Mouse (Mus musculus) ES-E14 (cell line): Measurements from ENCODE around the gene Exoc3l2. TPM values are rescaled to one million over a fixed set of nuclear protein-coding genes. Genes with fewer than 3 reads are reported as not detected.

ENCODE experiments used
- DNase-seq: peaks from one replicate; pipeline ENCODE4 v3.0.0-alpha.2; 2013; ENCODE audit warnings: low read depth, low spot score
- H3K27ac ChIP-seq: 2 replicates; pipeline ENCODE4 v1.5.1; 2012; ENCODE audit warnings: low read depth, mild to moderate bottlenecking, low read length, moderate library complexity, mixed read lengths; ENCODE audit not compliant: poor library complexity, insufficient read depth, severe bottlenecking
- H3K36me3 ChIP-seq: 2 replicates; pipeline ENCODE4 v1.6.1; 2012; ENCODE audit warnings: mild to moderate bottlenecking, low read length, moderate library complexity, mixed read lengths; ENCODE audit not compliant: control insufficient read depth, poor library complexity, insufficient read depth, severe bottlenecking
- H3K4me1 ChIP-seq, 2 experiments: fragments of 150-350 bp in 1 of 2; sonication (generic) in 1 of 2; 2 replicates each; pipeline ENCODE4 v1.6.1; 2012; ENCODE audit warnings: low read length in 2 of 2, mild to moderate bottlenecking in 1 of 2, mixed read lengths in 1 of 2; ENCODE audit not compliant: control insufficient read depth in 2 of 2, insufficient read depth in 2 of 2, poor library complexity in 1 of 2
- H3K4me3 ChIP-seq, 2 experiments: fragments of 150-350 bp in 1 of 2; sonication (generic) in 1 of 2; 2 replicates each; pipeline ENCODE4 v1.5.1; 2012; ENCODE audit warnings: low read length in 2 of 2, low read depth in 1 of 2, mild to moderate bottlenecking in 1 of 2, mixed read lengths in 1 of 2; ENCODE audit not compliant: insufficient read depth in 1 of 2, poor library complexity in 1 of 2, severe bottlenecking in 1 of 2
- H3K9ac ChIP-seq: 2 replicates; pipeline ENCODE4 v1.6.1; 2012; ENCODE audit warnings: low read depth, mild to moderate bottlenecking, low read length, mixed read lengths; ENCODE audit not compliant: poor library complexity, insufficient read depth, severe bottlenecking
- H3K9me3 ChIP-seq: fragments of 150-350 bp; sonication (generic); 2 replicates; pipeline ENCODE4 v1.6.1; 2012; ENCODE audit warnings: low read depth, mild to moderate bottlenecking, low read length; ENCODE audit not compliant: control insufficient read depth, insufficient read depth
- CHD2 ChIP-seq: IDR thresholded peaks from 2 replicates; pipeline ENCODE4 v1.6.1; 2014; ENCODE audit warnings: mild to moderate bottlenecking, low read depth, low read length, inconsistent platforms
- HCFC1 ChIP-seq: IDR thresholded peaks from 2 replicates; pipeline ENCODE4 v1.6.1; 2012; ENCODE audit warnings: low read length, inconsistent platforms, borderline replicate concordance; ENCODE audit not compliant: insufficient read depth
- MAFK ChIP-seq: IDR thresholded peaks from 2 replicates; pipeline ENCODE4 v1.6.1; 2014; ENCODE audit warnings: mild to moderate bottlenecking, low read depth, low read length, inconsistent platforms; ENCODE audit not compliant: insufficient read depth
- ZC3H11A ChIP-seq: IDR thresholded peaks from 2 replicates; pipeline ENCODE4 v1.6.1; 2012; ENCODE audit warnings: low read depth, mild to moderate bottlenecking, inconsistent platforms, low read length, borderline replicate concordance
- ZNF384 ChIP-seq: IDR thresholded peaks from 2 replicates; pipeline ENCODE4 v1.6.1; 2012; ENCODE audit warnings: low read depth, low read length, inconsistent platforms
- in situ Hi-C, 2 experiments: fragments of 600-800 bp; cut with MboI; formaldehyde crosslinking; loops; one replicate each; pipeline ENCODE4 v1.15.1; 2025; ENCODE audit warnings: low sequenced_read_pairs in 2 of 2, inconsistent platforms in 1 of 2; ENCODE audit not compliant: unreplicated experiment in 2 of 2
- total RNA-seq: library from RNA; depleted of rRNA; stranded (reverse); fragments of 300-350 nt; gene quantifications from 2 replicates; pipeline ENCODE4 v1.2.3, GENCODE M21; 2012

Gene Exoc3l2
- total RNA-seq, 1 experiment, result 2.2 TPM

DNA sequence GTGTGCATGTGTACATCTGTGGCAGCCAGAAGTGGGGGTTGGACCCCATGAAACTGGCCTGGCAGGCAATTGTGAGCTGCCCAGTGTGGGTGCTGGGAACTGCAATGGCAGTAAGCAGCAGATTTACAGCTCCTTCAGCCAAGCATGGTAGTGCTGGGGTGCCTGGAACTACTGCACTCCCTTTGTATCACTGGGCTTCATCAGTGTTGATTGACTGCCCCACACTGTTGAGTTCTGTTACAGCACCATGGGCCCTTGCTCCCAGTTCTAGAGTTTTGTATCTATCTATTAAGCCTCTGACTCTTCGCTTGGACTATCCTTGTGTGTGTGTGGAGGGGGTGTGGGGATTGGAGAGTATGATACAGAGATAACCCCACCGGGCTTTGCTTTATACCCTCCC lies 14.0 kb downstream of the Exoc3l2 start:
- H3K9ac ChIP-seq, result no peak overlapping the region
- no peak for DNase-seq
- H3K4me3 ChIP-seq, result no peak overlapping the region
- H3K27ac ChIP-seq, result no peak overlapping the region
- in situ Hi-C loops, result loop anchor here in 1 of 2 experiments (10.0 kb wide), 1 partner anchor 62 kb away; no protein-coding TSS in a partner anchor
- no peaks in the 10 kb centered on the region for H3K9me3 ChIP-seq
- no peak for TF ChIP-seq CHD2
- no peak for TF ChIP-seq MAFK
- TF ChIP-seq HCFC1, result no peak
- no peaks in the 10 kb centered on the region for H3K36me3 ChIP-seq
- H3K4me1 ChIP-seq, result peaks cover 0 to 2% of the 10 kb centered on the region in 2 experiments; a peak in 1 of 4 replicates

DNA sequence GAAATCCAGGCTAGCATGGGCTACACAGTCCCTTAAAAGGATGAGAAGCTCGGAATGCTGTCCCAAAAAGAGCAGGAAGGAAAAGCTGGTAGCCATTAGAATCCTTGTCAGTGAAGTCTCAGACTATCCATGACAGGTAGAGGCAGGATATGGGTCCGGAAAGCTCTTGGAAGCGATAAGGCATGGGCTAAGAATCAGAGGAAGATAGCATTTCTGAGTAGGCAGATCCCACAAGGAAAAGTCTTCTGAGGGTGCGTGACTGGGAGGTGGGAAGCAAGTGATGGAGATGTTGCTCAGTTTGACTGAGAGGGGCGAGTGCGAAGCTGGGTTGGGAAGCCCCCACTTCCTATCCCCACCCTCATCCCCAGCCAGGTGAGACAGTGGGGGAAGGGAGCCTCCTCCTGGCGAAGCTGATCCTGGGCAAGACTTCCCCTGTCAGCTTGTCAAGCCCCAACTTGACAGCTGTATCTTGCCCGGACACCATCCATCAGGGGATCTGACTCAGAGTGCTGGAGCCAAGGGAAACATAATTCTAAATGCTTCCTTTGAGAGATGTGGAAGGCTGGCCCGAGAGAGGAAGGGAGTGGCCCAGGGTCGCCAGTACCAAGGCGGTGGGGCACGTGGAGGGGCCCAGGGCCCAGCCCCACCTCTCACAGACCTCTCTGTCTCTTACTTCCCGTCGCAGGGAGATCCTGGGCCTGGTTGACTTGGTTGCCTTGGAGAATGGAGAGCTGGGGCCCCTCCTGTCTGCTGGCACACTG lies 14.7 kb downstream of the Exoc3l2 start:
- no peak for TF ChIP-seq MAFK
- TF ChIP-seq HCFC1, result no peak
- no peak for TF ChIP-seq CHD2
- TF ChIP-seq ZC3H11A, result no peak
- TF ChIP-seq ZNF384, result no peak
- H3K9me3 ChIP-seq, result no peaks in the 10 kb centered on the region
- no peaks in the 10 kb centered on the region for H3K36me3 ChIP-seq
- no peak overlapping the region for H3K27ac ChIP-seq
- no peaks in the 10 kb centered on the region; a peak in 1 of 4 replicates for H3K4me1 ChIP-seq
- DNase-seq, result no peak
- in situ Hi-C loops, result loop anchor here in 1 of 2 experiments (10.0 kb wide), 1 partner anchor 63 kb away; no protein-coding TSS in a partner anchor
- no peak overlapping the region for H3K4me3 ChIP-seq
- H3K9ac ChIP-seq, result no peak overlapping the region

DNA sequence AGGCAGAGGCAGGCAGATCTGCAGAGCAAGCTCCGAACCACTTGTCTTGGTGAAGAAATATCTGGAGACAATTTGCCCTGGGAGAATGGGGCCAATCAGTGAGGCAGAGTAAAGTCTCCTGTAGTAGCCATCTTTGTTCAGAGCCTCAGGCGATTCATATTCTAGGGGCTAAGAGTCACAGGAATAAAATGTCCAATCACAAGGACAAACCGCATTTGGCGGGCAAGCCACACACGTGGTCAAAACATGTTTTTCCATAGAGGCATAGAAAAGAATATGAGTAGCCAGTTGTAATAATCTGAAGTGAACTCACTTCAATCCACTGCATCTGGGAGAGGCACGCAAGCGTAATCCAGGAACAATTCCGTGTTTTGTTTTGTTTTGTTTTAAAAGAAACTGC lies 20.1 kb downstream of the Exoc3l2 start:
- TF ChIP-seq ZC3H11A, result no peak
- TF ChIP-seq MAFK, result no peak

GRCm38 (mm10) chr7:19485488-19485887 lies 22.4 kb downstream of the Exoc3l2 start:
- H3K4me1 ChIP-seq, result 0 out of 4 replicates have a peak, but pooled peaks cover 0 to 5% of the 10 kb centered on the region in 2 experiments
- TF ChIP-seq HCFC1 (no peak), CHD2 (no peak), ZNF384 (no peak), ZC3H11A (no peak), MAFK (no peak)
- in situ Hi-C loops, result no loop called here
- DNase-seq, result no peak
- H3K4me3 ChIP-seq, result no peak overlapping the region
- H3K36me3 ChIP-seq, result no peaks in the 10 kb centered on the region
- H3K9ac ChIP-seq, result no peak overlapping the region
- no peak overlapping the region for H3K27ac ChIP-seq
- H3K9me3 ChIP-seq, result no peaks in the 10 kb centered on the region

More for the DNA sequence above, 20.1 kb downstream of the Exoc3l2 start:
- Histone ChIP-seq H3K27ac (no peak overlapping the region), H3K36me3 (no peaks in the 10 kb centered on the region), H3K4me1 (0 out of 4 replicates have a peak, but pooled peaks cover 0 to 5% of the 10 kb centered on the region in 2 experiments), H3K9ac (no peak overlapping the region), H3K4me3 (no peak overlapping the region), H3K9me3 (no peaks in the 10 kb centered on the region)
- no peak for DNase-seq
- in situ Hi-C loops, result no loop called here

DNA sequence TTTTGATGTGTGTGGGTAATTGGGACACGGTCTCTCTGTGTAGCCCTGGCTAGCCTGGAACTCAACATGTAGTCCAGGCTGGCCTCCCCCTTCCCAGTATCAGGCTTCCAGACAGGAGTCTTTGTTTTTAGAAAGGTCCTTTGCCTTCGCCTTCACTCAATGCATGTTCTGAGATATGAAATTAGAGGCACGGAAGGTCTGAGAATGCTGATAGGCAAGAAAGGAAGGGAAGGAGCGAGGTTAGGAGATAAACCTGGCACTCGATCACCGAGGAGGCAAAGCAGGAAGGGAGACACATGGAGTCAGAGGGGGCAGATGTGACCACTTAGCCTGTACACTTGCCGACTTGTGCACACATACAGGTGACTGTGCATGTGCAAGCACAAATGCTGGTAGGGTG lies 23.4 kb downstream of the Exoc3l2 start:
- no peak for DNase-seq
- no peaks in the 10 kb centered on the region for H3K9me3 ChIP-seq
- in situ Hi-C loops, result no loop called here
- H3K27ac ChIP-seq, result no peak overlapping the region
- H3K4me1 ChIP-seq, result 0 out of 4 replicates have a peak, but pooled peaks cover 0 to 5% of the 10 kb centered on the region in 2 experiments
- no peak overlapping the region for H3K9ac ChIP-seq
- TF ChIP-seq ZNF384, result no peak
- no peak for TF ChIP-seq HCFC1
- TF ChIP-seq ZC3H11A, result no peak
- no peak for TF ChIP-seq CHD2
- H3K4me3 ChIP-seq, result no peak overlapping the region
- no peaks in the 10 kb centered on the region for H3K36me3 ChIP-seq
